Mouse (Mus musculus): ENCODE results near the gene Phf3.

- no peak for TF ChIP-seq CTCF (IDR thresholded peaks at IDR 0.05; ENCODE audit: low read depth)
- no peak for TF ChIP-seq EP300 (IDR thresholded peaks at IDR 0.05; ENCODE audit: low read depth)
These were observed 36.5 kb upstream of the Phf3 start for GRCm38 (mm10) chr1:30910172-30910571.

Measured in liver, postnatal 0 days (tissue).